Comparison of ENCODE assay signal across 19 mouse cellular contexts in genomic region chr12:17764005-17764404, GRCm38 (mm10).
DNase-seq lines count a peak whose midpoint lies in the region; TF ChIP-seq lines count a peak whose summit lies in the region.
"Had no signal": no experiment of that assay in that cellular context is flagged by ENCODE, and none has a peak within 500 bp of the region (broad histone marks: within the 10 kb centered on the region; RNA-seq: fewer than 3 reads in every experiment).

No protein-coding gene starts in this region.

- 0 out of 2 replicates have a peak overlapping the region, but pooled peaks have one; percentile 24 for H3K27ac ChIP-seq in kidney, adult 2 months (ENCODE audit: insufficient read depth, low read depth, low read length)
- H3K27ac ChIP-seq in liver, adult 2 months (replicated peaks; ENCODE audit: insufficient read depth, low read depth, low read length), result peak overlapping the region; percentile 22; the same call in 1 of the 2 replicates
- 0 out of 2 replicates have a peak overlapping the region, but pooled peaks have one; percentile 4 for H3K27ac ChIP-seq in bone marrow macrophage, adult 2 months (ENCODE audit: insufficient read depth, low read depth, low read length)
- H3K27ac ChIP-seq: embryonic facial prominence, embryonic 12.5 days; forebrain, embryonic 15.5 days; heart, embryonic 10.5 days; heart, embryonic 15.5 days; hindbrain, embryonic 15.5 days had no signal

- no peaks in the 10 kb centered on the region for H3K36me3 ChIP-seq in kidney, adult 2 months (ENCODE audit: control insufficient read depth, insufficient read depth, low read length)
- H3K36me3 ChIP-seq in liver, adult 2 months (ENCODE audit: control insufficient read depth, insufficient read depth, low read length), result no peaks in the 10 kb centered on the region
- H3K36me3 ChIP-seq: embryonic facial prominence, embryonic 12.5 days; forebrain, embryonic 15.5 days; heart, embryonic 10.5 days; heart, embryonic 15.5 days; hindbrain, embryonic 15.5 days had no signal

- H3K9ac ChIP-seq in liver, adult 2 months (ENCODE audit: low read depth, low read length), result no peak overlapping the region
- H3K9ac ChIP-seq: embryonic facial prominence, embryonic 12.5 days; forebrain, embryonic 15.5 days; heart, embryonic 15.5 days; hindbrain, embryonic 15.5 days had no signal

- peaks cover 11% of the 10 kb centered on the region for H3K4me1 ChIP-seq in kidney, adult 2 months (ENCODE audit: control insufficient read depth, insufficient read depth, low read length)
- H3K4me1 ChIP-seq in liver, adult 2 months (ENCODE audit: control insufficient read depth, insufficient read depth, low read length), result peaks cover 10% of the 10 kb centered on the region
- peaks cover 64% of the 10 kb centered on the region for H3K4me1 ChIP-seq in bone marrow macrophage, adult 2 months (ENCODE audit: control insufficient read depth, insufficient read depth, low read length)
- H3K4me1 ChIP-seq: embryonic facial prominence, embryonic 12.5 days; forebrain, embryonic 15.5 days had no signal

- DNase-seq in kidney, adult 2 months, result no peak
- DNase-seq in kidney, postnatal 4 days, result no peak
- peak; percentile 60 for DNase-seq in liver, adult 2 months (ENCODE audit: extremely low read depth, low read depth, low spot score)
- DNase-seq in liver (no peak), adipocyte (ENCODE audit: low spot score) (peak; percentile 43)
- DNase-seq in gastrocnemius, adult 8-10 months (ENCODE audit: low spot score in 2 of 2), result no peak
- DNase-seq in adrenal gland, postnatal 14 days, result no peak
- DNase-seq: adrenal gland, adult 8-10 months; cerebellum, adult 2 months; cerebellum, postnatal 10 days; gastrocnemius, postnatal 10 days; heart, adult 18-20 months; heart, postnatal 36 days had no signal

- H3K79me2 ChIP-seq in liver, adult 2 months (ENCODE audit: control insufficient read depth, insufficient read depth, low read length), result peaks cover 4% of the 10 kb centered on the region; the same call in 1 of the 2 replicates

- no peak for TF ChIP-seq CTCF in kidney, adult 2 months (conservative IDR thresholded peaks at IDR 0.05; ENCODE audit: insufficient read depth, insufficient read length, low read depth, low read length)
- no peak for TF ChIP-seq CTCF in liver, adult 2 months (IDR thresholded peaks at IDR 0.05; ENCODE audit: low read depth, low read length)
- TF ChIP-seq CTCF in bone marrow macrophage, adult 2 months (IDR thresholded peaks at IDR 0.05; ENCODE audit: low read depth, low read length), result no peak

- TF ChIP-seq POLR2A in kidney, adult 2 months (IDR thresholded peaks at IDR 0.05; ENCODE audit: low read depth, low read length), result no peak
- no peak for TF ChIP-seq POLR2A in liver, adult 2 months (IDR thresholded peaks at IDR 0.05; ENCODE audit: extremely low read depth, insufficient read depth, low read length)
- TF ChIP-seq POLR2A in bone marrow macrophage, adult 2 months (IDR thresholded peaks at IDR 0.05; ENCODE audit: borderline replicate concordance, low read depth, low read length), result no peak

- H3K4me3 ChIP-seq in kidney, adult 2 months (ENCODE audit: insufficient read depth, low read depth, low read length), result no peak overlapping the region
- H3K4me3 ChIP-seq in liver, adult 2 months (ENCODE audit: insufficient read depth, low read depth, low read length), result no peak overlapping the region
- no peak overlapping the region for H3K4me3 ChIP-seq in bone marrow macrophage, adult 2 months (ENCODE audit: insufficient read depth, low read length)
- H3K4me3 ChIP-seq: embryonic facial prominence, embryonic 12.5 days; forebrain, embryonic 15.5 days; heart, embryonic 10.5 days; heart, embryonic 15.5 days; hindbrain, embryonic 15.5 days had no signal

- no peaks in the 10 kb centered on the region for H3K27me3 ChIP-seq in kidney, adult 2 months (replicated peaks; ENCODE audit: control insufficient read depth, insufficient read depth, low read length)
- H3K27me3 ChIP-seq in liver, adult 2 months (ENCODE audit: control insufficient read depth, insufficient read depth, low read length), result no peaks in the 10 kb centered on the region
- H3K27me3 ChIP-seq: embryonic facial prominence, embryonic 12.5 days; forebrain, embryonic 15.5 days; heart, embryonic 15.5 days; hindbrain, embryonic 15.5 days had no signal

- WGBS in kidney, adult 2 months, result 32% methylated on average over 3 of the region's 3 CpGs
- WGBS in liver, adult 2 months, result 67% methylated on average over 3 of the region's 3 CpGs

Comparison
In these comparisons a context has a peak if more than half of its experiments do, and no peak if none do; other contexts are left out.
1. DNase-seq: peak in liver, adult 2 months (single experiment) and adipocyte (single experiment); none in kidney, adult 2 months (single experiment), kidney, postnatal 4 days (0 of 2), liver (single experiment), gastrocnemius, adult 8-10 months (0 of 2) and adrenal gland, postnatal 14 days (single experiment).
2. Peak in every context shown above with its lines, with median percentiles within 50 percentile points of each other: H3K27ac ChIP-seq.